Mouse (Mus musculus) olfactory bulb, adult 2 months (tissue): ENCODE data around the gene Rgs12. TPM values are rescaled to one million over a fixed set of nuclear protein-coding genes. Genes with fewer than 3 reads are reported as not detected.
A peak's percentile ranks its signal among the peaks of the same experiment; 100 is the strongest.

ENCODE experiments used
- H3K27ac ChIP-seq: fragments of 200-500 bp; 2 replicates; pipeline ENCODE4 v1.5.1; 2012; ENCODE audit warnings: low read depth, low read length; ENCODE audit not compliant: insufficient read depth
- H3K4me1 ChIP-seq: fragments of 200-500 bp; 2 replicates; pipeline ENCODE4 v1.6.1; 2012; ENCODE audit warnings: low read length; ENCODE audit not compliant: control insufficient read depth, insufficient read depth
- H3K4me3 ChIP-seq: fragments of 200-500 bp; 2 replicates; pipeline ENCODE4 v1.5.1; 2012; ENCODE audit warnings: mild to moderate bottlenecking, low read depth, low read length, moderate library complexity; ENCODE audit not compliant: insufficient read depth
- CTCF ChIP-seq: fragments of 200-500 bp; IDR thresholded peaks from 2 replicates; pipeline ENCODE4 v1.5.1; 2012; ENCODE audit warnings: low read depth, mild to moderate bottlenecking, low read length, moderate library complexity; ENCODE audit not compliant: insufficient read depth
- POLR2A ChIP-seq: fragments of 200-500 bp; IDR thresholded peaks from 2 replicates; pipeline ENCODE4 v1.6.1; 2012; ENCODE audit warnings: mild to moderate bottlenecking, low read depth, low read length, moderate library complexity; ENCODE audit not compliant: insufficient read depth
- WGBS: fragments of 180-500 bp; shearing (Covaris S2); methylation state at CpG from one replicate; pipeline ENCODE4 v1.1.7; 2018; 5-methylcytosine and 5-hydroxymethylcytosine counted together
- polyA plus RNA-seq: library from polyadenylated mRNA; stranded (reverse); fragments of >200 nt; gene quantifications from 2 replicates; pipeline ENCODE4 v1.2.4, GENCODE M21; 2012; ENCODE audit warnings: low replicate concordance; ENCODE audit not compliant: missing spikeins, insufficient read depth, insufficient read length

Rgs12 gene
- polyA plus RNA-seq, 1 experiment: not detected

- no peak for TF ChIP-seq CTCF
- TF ChIP-seq POLR2A: no peak
- Histone ChIP-seq H3K4me3 (no peak overlapping the region), H3K27ac (no peak overlapping the region), H3K4me1 (peaks cover 8% of the 10 kb centered on the region; the same call in 1 of the 2 replicates)
- WGBS: 94% methylated on average over 6 of the region's 6 CpGs
Observed at GRCm38 (mm10) chr5:35071855-35072254, 122.6 kb downstream of the Rgs12 start.

GRCm38 (mm10) chr5:35073235-35073634 lies 124.0 kb downstream of the Rgs12 start:
- H3K27ac ChIP-seq: no peak overlapping the region
- TF ChIP-seq CTCF (no peak), POLR2A (no peak)
- no peak overlapping the region for H3K4me3 ChIP-seq
- WGBS: 87% methylated on average over 11 of the region's 11 CpGs
- H3K4me1 ChIP-seq: peaks cover 8% of the 10 kb centered on the region; the same call in 1 of the 2 replicates

- TF ChIP-seq POLR2A: no peak
- TF ChIP-seq CTCF: no peak
Observed at GRCm38 (mm10) chr5:35073992-35074391, 124.7 kb downstream of the Rgs12 start.

GRCm38 (mm10) chr5:35076369-35076768 lies 127.1 kb downstream of the Rgs12 start:
- no peak overlapping the region for H3K27ac ChIP-seq
- 88% methylated on average over 1 of the region's 1 CpGs for WGBS
- no peak for TF ChIP-seq CTCF
- no peak for TF ChIP-seq POLR2A

More at GRCm38 (mm10) chr5:35073992-35074391, 124.7 kb downstream of the Rgs12 start:
- Histone ChIP-seq H3K27ac (no peak overlapping the region), H3K4me3 (no peak overlapping the region), H3K4me1 (peaks cover 8% of the 10 kb centered on the region; the same call in 1 of the 2 replicates)
- 75% methylated on average over 9 of the region's 9 CpGs for WGBS

GRCm38 (mm10) chr5:35079101-35079500 lies 129.9 kb downstream of the Rgs12 start:
- no peak overlapping the region for H3K27ac ChIP-seq
- H3K4me3 ChIP-seq: no peak overlapping the region
- TF ChIP-seq POLR2A: no peak
- TF ChIP-seq CTCF: no peak
- 71% methylated on average over 18 of the region's 18 CpGs for WGBS
- 0 out of 2 replicates have a peak, but pooled peaks cover under 1% of the 10 kb centered on the region for H3K4me1 ChIP-seq

More at GRCm38 (mm10) chr5:35076369-35076768, 127.1 kb downstream of the Rgs12 start:
- Histone ChIP-seq H3K4me1 (0 out of 2 replicates have a peak, but pooled peaks cover 4% of the 10 kb centered on the region), H3K4me3 (no peak overlapping the region)

GRCm38 (mm10) chr5:35084913-35085312 lies 135.7 kb downstream of the Rgs12 start:
- no peak for TF ChIP-seq CTCF
- TF ChIP-seq POLR2A: no peak
- Histone ChIP-seq H3K27ac (no peak overlapping the region), H3K4me3 (no peak overlapping the region), H3K4me1 (no peaks in the 10 kb centered on the region)
- WGBS: 86% methylated on average over 3 of the region's 3 CpGs

GRCm38 (mm10) chr5:35088785-35089613 lies 139.8 kb downstream of the Rgs12 start:
- TF ChIP-seq CTCF: peak; percentile 38; the same call in 1 of the 2 replicates
- no peak for TF ChIP-seq POLR2A
- Histone ChIP-seq H3K27ac (no peak overlapping the region), H3K4me3 (no peak overlapping the region), H3K4me1 (no peaks in the 10 kb centered on the region)
- 74% methylated on average over 9 of the region's 9 CpGs for WGBS

Other genes with a start within 250 kb of the Rgs12 start
- 45.7 TPM in 1 of 2 replicates, not detected in the other for gene Htt, start 187.7 kb upstream of the Rgs12 start, polyA plus RNA-seq
- gene Msantd1, start 41.4 kb upstream of the Rgs12 start, polyA plus RNA-seq: not detected in 2 replicates
- not detected in 2 replicates for gene Hgfac, start 92.1 kb downstream of the Rgs12 start, polyA plus RNA-seq
- gene Dok7, start 107.3 kb downstream of the Rgs12 start, polyA plus RNA-seq: not detected in 2 replicates
- not detected in 2 replicates for gene Lrpap1, start 156.3 kb downstream of the Rgs12 start, polyA plus RNA-seq